Comparison of ENCODE assay signal across 8 mouse cellular contexts in the genomic region with DNA sequence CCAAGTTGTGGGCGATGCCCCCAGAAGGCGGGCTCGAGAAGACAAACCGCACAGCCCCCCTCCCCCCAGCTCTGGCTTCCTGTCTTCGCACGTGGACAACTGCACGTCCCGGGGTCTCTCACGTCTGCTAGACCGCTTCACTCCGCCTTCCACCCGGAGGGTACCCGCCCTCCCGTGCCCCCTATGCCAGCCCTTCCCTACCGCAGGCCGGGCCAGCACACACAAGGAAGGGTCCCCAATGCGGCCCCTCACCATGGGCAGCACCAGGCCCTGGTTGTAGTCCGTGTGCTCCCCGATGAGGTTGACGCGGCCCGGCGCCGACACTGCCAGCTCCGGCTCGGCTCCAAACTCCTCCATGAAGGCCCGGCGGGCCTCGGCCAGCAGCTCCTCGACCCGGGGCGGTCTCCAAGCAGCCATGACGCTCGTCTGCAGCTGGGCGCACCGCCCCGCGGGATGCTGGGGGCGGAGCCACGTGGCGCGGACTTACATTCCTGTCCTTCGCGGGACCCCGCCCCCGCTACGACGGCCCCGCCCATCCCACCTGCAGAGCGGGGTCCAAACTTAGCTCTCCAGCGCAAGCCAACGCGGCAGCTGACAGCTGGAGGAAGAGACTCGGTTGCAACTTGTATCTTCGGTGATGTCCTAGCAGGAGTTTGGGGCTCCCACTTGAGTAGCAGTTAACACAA. TPM values are rescaled to one million over a fixed set of nuclear protein-coding genes. Genes with fewer than 3 reads are reported as not detected.
DNase-seq lines count a peak whose midpoint lies in the region; ATAC-seq and TF ChIP-seq lines count a peak whose summit lies in the region.

A gene (minus strand): TSS at position 458 of the 686 bp plus-strand sequence.

- peak within 1 kb of the TSS; percentile 84 for H3K9ac ChIP-seq in kidney, embryonic 15.5 days
- peak within 1 kb of the TSS; percentile 76 for H3K9ac ChIP-seq in limb, embryonic 15.5 days
- peak within 1 kb of the TSS; percentile 68 for H3K9ac ChIP-seq in midbrain, postnatal 0 days (replicated peaks; ENCODE audit: low read length, poor library complexity, severe bottlenecking)

- WGBS in heart, embryonic 10.5 days = under 1% methylated on average over 55 of the region's 55 CpGs
- under 1% methylated on average over 55 of the region's 55 CpGs for WGBS in kidney, embryonic 15.5 days
- WGBS in limb, embryonic 15.5 days = under 1% methylated on average over 55 of the region's 55 CpGs
- under 1% methylated on average over 54 of the region's 55 CpGs for WGBS in midbrain, postnatal 0 days

- H3K4me3 ChIP-seq in heart, embryonic 10.5 days = peak within 1 kb of the TSS; percentile 71
- H3K4me3 ChIP-seq in kidney, embryonic 15.5 days (replicated peaks) = peak within 1 kb of the TSS; percentile 78
- peak within 1 kb of the TSS; percentile 70 for H3K4me3 ChIP-seq in limb, embryonic 15.5 days
- H3K4me3 ChIP-seq in midbrain, postnatal 0 days (ENCODE audit: low read depth, low read length) = peak within 1 kb of the TSS; percentile 61

- peaks cover 33% of the 10 kb centered on the region for H3K36me3 ChIP-seq in heart, embryonic 10.5 days
- H3K36me3 ChIP-seq in kidney, embryonic 15.5 days = peaks cover 30% of the 10 kb centered on the region
- H3K36me3 ChIP-seq in limb, embryonic 15.5 days = peaks cover 35% of the 10 kb centered on the region
- H3K36me3 ChIP-seq in midbrain, postnatal 0 days (ENCODE audit: insufficient read depth, low read length) = peaks cover 4% of the 10 kb centered on the region; the same call in 1 of the 2 replicates

- DNase-seq in A20 (ENCODE audit: low read depth, low spot score) = peak; percentile 99
- peak; percentile 67 for DNase-seq in adrenal gland, postnatal 4 days (ENCODE audit: low spot score in 2 of 2)
- peak; percentile 96 for DNase-seq in heart, embryonic 10.5 days (ENCODE audit: low spot score)
- DNase-seq in midbrain, postnatal 0 days (ENCODE audit: low spot score) = peak; percentile 84
- DNase-seq in spleen, postnatal 14 days (ENCODE audit: low spot score in 2 of 2) = peak; percentile 74 to 79

- H3K4me2 ChIP-seq in kidney, embryonic 15.5 days = peak within 1 kb of the TSS; percentile 88
- peak within 1 kb of the TSS; percentile 78 for H3K4me2 ChIP-seq in limb, embryonic 15.5 days
- H3K4me2 ChIP-seq in midbrain, postnatal 0 days (ENCODE audit: low read depth, low read length, poor library complexity, severe bottlenecking) = peak within 1 kb of the TSS; percentile 88

- H3K4me1 ChIP-seq in heart, embryonic 10.5 days = peaks cover 29% of the 10 kb centered on the region
- H3K4me1 ChIP-seq in kidney, embryonic 15.5 days = peaks cover 20% of the 10 kb centered on the region
- peaks cover 26% of the 10 kb centered on the region for H3K4me1 ChIP-seq in limb, embryonic 15.5 days
- 0 out of 2 replicates have a peak, but pooled peaks cover 8% of the 10 kb centered on the region for H3K4me1 ChIP-seq in midbrain, postnatal 0 days (ENCODE audit: insufficient read depth, low read length)

- no peaks in the 10 kb centered on the region for H3K27me3 ChIP-seq in heart, embryonic 10.5 days (ENCODE audit: insufficient read depth, poor library complexity, severe bottlenecking)
- H3K27me3 ChIP-seq in kidney, embryonic 15.5 days = no peaks in the 10 kb centered on the region
- H3K27me3 ChIP-seq in limb, embryonic 15.5 days = no peaks in the 10 kb centered on the region
- no peaks in the 10 kb centered on the region for H3K27me3 ChIP-seq in midbrain, postnatal 0 days (ENCODE audit: insufficient read depth, low read length)

- peak; percentile 84 for ATAC-seq in erythroblast, adult 5-6 weeks (replicated peaks; ENCODE audit: low FRiP score, poor library complexity, severe bottlenecking)
- peak; percentile 93 for ATAC-seq in kidney, embryonic 15.5 days (replicated peaks; ENCODE audit: low FRiP score)
- peak; percentile 91 for ATAC-seq in limb, embryonic 15.5 days (ENCODE audit: insufficient number of reproducible peaks, low FRiP score, low TSS enrichment, low read depth)
- ATAC-seq in midbrain, postnatal 0 days (ENCODE audit: low FRiP score) = peak; percentile 63

- H3K27ac ChIP-seq in heart, embryonic 10.5 days = peak within 1 kb of the TSS; percentile 93
- peak within 1 kb of the TSS; percentile 97 for H3K27ac ChIP-seq in kidney, embryonic 15.5 days
- peak within 1 kb of the TSS; percentile 98 for H3K27ac ChIP-seq in limb, embryonic 15.5 days
- peak within 1 kb of the TSS; percentile 60 for H3K27ac ChIP-seq in midbrain, postnatal 0 days (ENCODE audit: low read depth, low read length)

- H3K9me3 ChIP-seq in heart, embryonic 10.5 days = no peaks in the 10 kb centered on the region
- no peaks in the 10 kb centered on the region for H3K9me3 ChIP-seq in kidney, embryonic 15.5 days (replicated peaks)
- H3K9me3 ChIP-seq in limb, embryonic 15.5 days = no peaks in the 10 kb centered on the region
- no peaks in the 10 kb centered on the region for H3K9me3 ChIP-seq in midbrain, postnatal 0 days (ENCODE audit: low read length)

- no peak for TF ChIP-seq CTCF in midbrain, postnatal 0 days (IDR thresholded peaks at IDR 0.05)

RNA-seq across cellular contexts. Expression of the gene that starts here (rescaled TPM):
- 10 to 100 TPM; 70.2 to 88.6 TPM for total RNA-seq in adrenal gland, postnatal 4 days (2021)
- total RNA-seq in erythroblast, adult 5-6 weeks (2015; ENCODE audit: low replicate concordance) = 1.5 and 4.8 TPM in 2 replicates
- 3.6 and 4.5 TPM in 2 replicates for total RNA-seq in erythroblast, adult 5-6 weeks (2017; ENCODE audit: low replicate concordance)
- 202 and 273 TPM in 2 replicates for polyA plus RNA-seq in heart, embryonic 10.5 days (2016; fragmentation: Nextera tagmentation; extraction: Ambion mirVana)
- 194 and 208 TPM in 2 replicates for polyA plus RNA-seq in kidney, embryonic 15.5 days (2015; fragmentation: Nextera tagmentation; extraction: Ambion mirVana)
- 174 and 194 TPM in 2 replicates for polyA plus RNA-seq in limb, embryonic 15.5 days (2015; fragmentation: Nextera tagmentation; extraction: Ambion mirVana)
- total RNA-seq in midbrain, postnatal 0 days (2014; rRNA removed) = 36.3 and 44.0 TPM in 2 replicates
- polyA plus RNA-seq in midbrain, postnatal 0 days (2015; fragmentation: Nextera tagmentation; extraction: Ambion mirVana) = 47.7 and 49.5 TPM in 2 replicates

Comparison
In these comparisons a context has a peak if more than half of its experiments do, and no peak if none do; other contexts are left out.
1. Peak in every context shown above with its lines: DNase-seq, ATAC-seq, H3K4me3 ChIP-seq and H3K27ac ChIP-seq.